Mouse (Mus musculus) intestine, embryonic 16.5 days (tissue): Measurements from ENCODE around the gene Ralgds. TPM values are rescaled to one million over a fixed set of nuclear protein-coding genes. Genes with fewer than 3 reads are reported as not detected.

Experiments
- ATAC-seq: fragments of 200-750 bp; cut with Nextera tagmentation; 2 replicates; pipeline ENCODE4 v1.8.0; 2017; ENCODE audit warnings: moderate TSS enrichment, moderate library complexity
- H3K27ac ChIP-seq: fragments of 300-500 bp; sonication (generic); 2 replicates; pipeline ENCODE4 v1.5.1; 2014; ENCODE audit warnings: mild to moderate bottlenecking, low read length
- H3K27me3 ChIP-seq: fragments of 300-500 bp; sonication (generic); replicated peaks from 2 replicates; pipeline ENCODE4 v1.6.1; 2014; ENCODE audit warnings: low read length, control low read depth, mixed read lengths; ENCODE audit not compliant: control insufficient read depth, insufficient read depth
- H3K36me3 ChIP-seq: fragments of 300-500 bp; sonication (generic); 2 replicates; pipeline ENCODE4 v1.6.1; 2014; ENCODE audit warnings: low read length, control low read depth; ENCODE audit not compliant: control insufficient read depth, insufficient read depth
- H3K4me1 ChIP-seq: fragments of 300-500 bp; sonication (generic); 2 replicates; pipeline ENCODE4 v1.6.1; 2014; ENCODE audit warnings: low read length, control low read depth, mixed read lengths; ENCODE audit not compliant: control insufficient read depth, insufficient read depth
- H3K4me2 ChIP-seq: fragments of 300-500 bp; sonication (generic); 2 replicates; pipeline ENCODE4 v1.6.1; 2014; ENCODE audit warnings: low read depth, low read length, control low read depth
- H3K4me3 ChIP-seq: fragments of 300-500 bp; sonication (generic); 2 replicates; pipeline ENCODE4 v1.5.1; 2014; ENCODE audit warnings: mild to moderate bottlenecking, low read length
- H3K9ac ChIP-seq: fragments of 300-500 bp; sonication (generic); 2 replicates; pipeline ENCODE4 v1.6.1; 2014; ENCODE audit warnings: low read depth, low read length
- H3K9me3 ChIP-seq: fragments of 300-500 bp; sonication (generic); 2 replicates; pipeline ENCODE4 v1.6.1; 2016; ENCODE audit warnings: low read length, control low read depth; ENCODE audit not compliant: control insufficient read depth
- WGBS: fragments of 180-500 bp; shearing (Covaris S2); extraction: QIAGEN DNeasy Blood & Tissue Kit; methylation state at CpG from one replicate; pipeline ENCODE4 v1.1.7; 2014; 5-methylcytosine and 5-hydroxymethylcytosine counted together
- polyA plus RNA-seq: library from polyadenylated mRNA; unstranded; fragments of >200 nt; fragmentation: Nextera tagmentation; extraction: Ambion mirVana; gene quantifications from 2 replicates; pipeline ENCODE4 v1.2.1, GENCODE M21; 2015

Gene Ralgds
- polyA plus RNA-seq, 1 experiment from 2014 or later = 19.1 TPM

- no peaks in the 10 kb centered on the region for H3K27me3 ChIP-seq
- no peaks in the 10 kb centered on the region for H3K9me3 ChIP-seq
- no peak for ATAC-seq
- H3K4me3 ChIP-seq = no peak overlapping the region
- 78% methylated on average over 6 of the region's 6 CpGs for WGBS
- no peak overlapping the region for H3K9ac ChIP-seq
- no peaks in the 10 kb centered on the region; the same call in 1 of the 2 replicates for H3K4me1 ChIP-seq
- H3K36me3 ChIP-seq = peaks cover 17% of the 10 kb centered on the region
- no peak overlapping the region for H3K4me2 ChIP-seq
- no peak overlapping the region for H3K27ac ChIP-seq
Observed at GRCm38 (mm10) chr2:28546560-28546959, 33.6 kb downstream of the Ralgds start.

DNA sequence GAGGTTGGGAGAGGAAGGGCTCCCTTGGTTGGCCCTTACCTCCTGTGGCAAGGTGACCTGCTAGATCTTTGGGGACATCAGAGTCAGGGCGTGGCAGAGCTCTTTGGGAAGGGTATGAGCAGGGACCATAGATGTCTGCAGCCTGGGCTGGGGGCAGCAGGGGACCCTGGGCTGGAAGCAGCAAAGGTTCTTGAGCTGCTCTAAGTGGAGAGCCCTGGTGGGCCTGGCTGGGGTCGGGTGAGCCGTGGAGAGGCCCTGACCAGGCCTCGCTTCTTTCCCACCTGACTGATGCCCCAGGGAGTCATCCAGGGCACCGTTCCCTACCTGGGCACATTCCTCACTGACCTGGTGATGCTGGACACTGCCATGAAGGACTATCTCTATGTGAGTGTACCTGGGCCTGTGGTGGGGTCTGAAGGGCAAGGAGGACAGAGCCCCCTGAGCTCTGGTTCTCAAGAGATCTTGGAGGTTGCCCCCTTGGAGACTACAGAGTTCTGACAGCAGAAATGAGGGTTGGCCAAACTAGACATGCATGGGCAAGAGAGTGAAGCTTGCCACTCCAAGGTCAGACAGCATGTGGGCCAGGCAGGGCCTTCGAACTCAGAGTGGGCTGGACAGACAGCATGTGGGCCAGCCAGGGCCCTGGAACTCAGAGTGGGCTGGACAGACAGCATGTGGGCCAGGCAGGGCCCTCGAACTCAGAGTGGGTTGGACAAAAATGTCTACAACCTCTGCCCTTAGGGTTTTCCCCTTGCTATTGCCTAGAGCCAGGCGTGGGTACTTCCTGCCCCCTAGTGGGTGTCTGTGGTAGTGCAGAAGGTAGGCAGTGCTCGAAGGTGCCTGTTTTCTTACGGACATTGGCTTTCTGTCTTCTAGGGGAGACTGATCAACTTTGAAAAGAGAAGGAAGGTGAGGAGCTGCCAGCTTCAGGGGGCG lies 34.6 kb downstream of the Ralgds start:
- Histone ChIP-seq H3K4me3 (no peak overlapping the region), H3K4me2 (no peak overlapping the region), H3K9ac (no peak overlapping the region), H3K36me3 (peaks cover 25% of the 10 kb centered on the region), H3K27me3 (no peaks in the 10 kb centered on the region), H3K27ac (no peak overlapping the region), H3K9me3 (no peaks in the 10 kb centered on the region), H3K4me1 (no peaks in the 10 kb centered on the region)
- peak; percentile 65 for ATAC-seq
- 52% methylated on average over 11 of the region's 11 CpGs for WGBS

- 90% methylated on average over 13 of the region's 13 CpGs for WGBS
- ATAC-seq = no peak
- no peak overlapping the region for H3K4me3 ChIP-seq
Observed at GRCm38 (mm10) chr2:28549157-28549556, 36.2 kb downstream of the Ralgds start.

DNA sequence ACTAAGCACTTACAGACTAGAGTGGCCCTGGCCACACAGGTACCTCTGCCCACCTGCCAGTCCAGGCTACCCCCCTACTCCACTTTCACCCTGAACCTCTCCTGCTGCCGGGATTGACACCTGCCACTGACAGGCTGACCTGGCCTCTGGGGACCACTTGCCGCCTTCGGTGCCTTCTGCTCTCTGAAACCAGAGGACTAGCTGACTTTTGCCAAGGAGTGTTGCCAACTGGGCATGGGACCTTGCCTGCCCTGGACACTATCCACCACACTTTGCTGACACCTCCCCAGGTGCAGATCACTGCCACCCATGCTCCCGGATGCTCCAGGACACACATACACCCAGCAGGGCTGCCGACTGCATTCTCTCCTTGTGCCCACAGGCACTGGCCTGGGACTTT lies 39.4 kb downstream of the Ralgds start:
- Histone ChIP-seq H3K27ac (no peak overlapping the region), H3K36me3 (peaks cover 20% of the 10 kb centered on the region), H3K4me3 (no peak overlapping the region), H3K9ac (no peak overlapping the region), H3K4me1 (no peaks in the 10 kb centered on the region), H3K27me3 (no peaks in the 10 kb centered on the region), H3K9me3 (no peaks in the 10 kb centered on the region), H3K4me2 (no peak overlapping the region)
- no peak for ATAC-seq
- WGBS = 93% methylated on average over 5 of the region's 5 CpGs

More at GRCm38 (mm10) chr2:28549157-28549556, 36.2 kb downstream of the Ralgds start:
- Histone ChIP-seq H3K9me3 (no peaks in the 10 kb centered on the region), H3K36me3 (peaks cover 24% of the 10 kb centered on the region), H3K9ac (no peak overlapping the region), H3K27me3 (no peaks in the 10 kb centered on the region), H3K4me1 (no peaks in the 10 kb centered on the region), H3K27ac (no peak overlapping the region), H3K4me2 (no peak overlapping the region)

GRCm38 (mm10) chr2:28557452-28557851 lies 44.5 kb downstream of the Ralgds start:
- Histone ChIP-seq H3K4me3 (no peak overlapping the region), H3K27ac (no peak overlapping the region), H3K4me1 (no peaks in the 10 kb centered on the region), H3K36me3 (peaks cover 3% of the 10 kb centered on the region), H3K4me2 (no peak overlapping the region), H3K9ac (no peak overlapping the region), H3K9me3 (no peaks in the 10 kb centered on the region), H3K27me3 (no peaks in the 10 kb centered on the region)
- ATAC-seq = no peak
- WGBS = 79% methylated on average over 5 of the region's 5 CpGs

DNA sequence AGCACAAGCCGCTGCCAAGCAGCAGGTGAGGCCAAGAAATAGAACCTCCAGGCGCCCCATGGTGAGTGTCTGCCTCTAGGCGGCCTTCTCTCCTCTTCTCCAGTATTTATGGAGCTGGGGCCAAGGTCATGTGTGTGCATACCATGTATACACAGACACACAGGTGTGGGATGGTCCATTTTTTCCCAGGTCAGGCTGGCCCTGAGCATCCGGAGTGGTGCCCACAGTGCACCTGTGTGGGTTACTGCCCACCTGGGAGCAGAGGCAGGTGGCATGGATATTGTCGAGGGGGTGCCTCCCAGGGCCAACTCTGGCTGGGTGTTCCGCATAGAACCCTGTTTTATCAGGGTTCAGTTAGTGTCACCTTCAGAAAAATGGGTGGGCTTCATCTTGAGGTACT lies 50.4 kb downstream of the Ralgds start, which contains the start of gene Cel:
Gene Cel (minus strand): TSS at position 101 of the 400 bp plus-strand sequence.
- Histone ChIP-seq H3K9ac (no peak within 1 kb of the TSS), H3K9me3 (no peaks in the 10 kb centered on the region), H3K4me1 (no peaks in the 10 kb centered on the region), H3K27me3 (no peaks in the 10 kb centered on the region), H3K4me2 (no peak within 1 kb of the TSS), H3K27ac (no peak within 1 kb of the TSS), H3K4me3 (no peak within 1 kb of the TSS), H3K36me3 (no peaks in the 10 kb centered on the region)
- WGBS = 60% methylated on average over 6 of the region's 6 CpGs
- peak; percentile 48 for ATAC-seq

DNA sequence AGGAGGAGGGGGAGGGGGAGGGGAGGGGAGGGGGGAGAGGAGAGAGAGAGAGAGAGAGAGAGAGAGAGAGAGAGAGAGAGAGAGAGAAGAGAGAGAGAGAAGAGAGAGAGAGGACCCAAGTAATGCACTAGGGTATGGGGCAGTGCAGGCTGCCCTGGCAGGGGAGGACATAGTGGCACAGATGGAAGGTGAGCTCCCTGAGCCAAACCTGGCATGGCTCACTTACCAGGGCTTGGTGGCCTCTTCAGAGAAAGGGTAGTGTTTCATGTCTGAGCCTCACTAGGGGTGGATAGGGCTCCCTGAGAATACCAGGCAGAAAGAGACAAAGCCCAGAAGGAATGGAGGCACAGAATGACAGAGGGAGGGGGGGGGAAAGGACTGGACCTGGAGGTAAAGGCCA lies 50.9 kb downstream of the Ralgds start:
- Histone ChIP-seq H3K36me3 (no peaks in the 10 kb centered on the region), H3K4me3 (no peak overlapping the region), H3K4me2 (no peak overlapping the region), H3K9me3 (no peaks in the 10 kb centered on the region), H3K4me1 (no peaks in the 10 kb centered on the region), H3K27me3 (no peaks in the 10 kb centered on the region), H3K9ac (no peak overlapping the region), H3K27ac (no peak overlapping the region)
- ATAC-seq = no peak

- Histone ChIP-seq H3K36me3 (0 out of 2 replicates have a peak, but pooled peaks cover 3% of the 10 kb centered on the region), H3K27me3 (no peaks in the 10 kb centered on the region), H3K9me3 (no peaks in the 10 kb centered on the region), H3K4me1 (no peaks in the 10 kb centered on the region), H3K27ac (no peak overlapping the region), H3K9ac (no peak overlapping the region), H3K4me2 (no peak overlapping the region), H3K4me3 (no peak overlapping the region)
- WGBS = 88% methylated on average over 4 of the region's 4 CpGs
- no peak for ATAC-seq
Observed at GRCm38 (mm10) chr2:28564380-28564779, 51.5 kb downstream of the Ralgds start.

DNA sequence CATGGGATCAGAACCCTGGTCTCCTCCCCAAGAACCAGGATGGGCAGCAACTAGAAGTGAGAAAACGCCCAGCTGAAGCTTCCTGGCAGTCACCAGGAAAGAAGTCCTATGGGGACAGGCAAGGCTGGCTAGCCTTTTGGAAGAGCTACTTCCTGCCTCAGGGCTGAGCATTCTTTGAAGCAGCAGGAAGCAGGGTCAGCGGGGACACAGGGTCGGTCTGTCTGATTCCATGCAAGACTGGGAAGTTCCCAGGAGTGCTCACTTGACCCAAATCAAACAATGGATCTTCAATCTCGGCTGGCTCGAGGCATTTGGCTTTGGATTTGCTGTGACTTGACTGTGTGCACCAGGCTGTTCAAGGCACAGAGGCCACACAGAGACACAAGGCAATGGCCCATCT lies 53.6 kb downstream of the Ralgds start:
- Histone ChIP-seq H3K9me3 (no peaks in the 10 kb centered on the region), H3K4me3 (no peak overlapping the region), H3K9ac (no peak overlapping the region), H3K36me3 (peaks cover 8% of the 10 kb centered on the region), H3K27me3 (no peaks in the 10 kb centered on the region), H3K4me1 (no peaks in the 10 kb centered on the region), H3K27ac (0 out of 2 replicates have a peak overlapping the region, but pooled peaks have one; percentile 8), H3K4me2 (no peak overlapping the region)
- 72% methylated on average over 5 of the region's 5 CpGs for WGBS
- ATAC-seq = no peak
